Mouse (Mus musculus): ENCODE results near the gene Mybpc3. TPM values are rescaled to one million over a fixed set of nuclear protein-coding genes. Genes with fewer than 3 reads are reported as not detected.

The Mybpc3 gene
- total RNA-seq, 2 experiments from 2014 or later, result 0.22 to 0.31 TPM

DNA sequence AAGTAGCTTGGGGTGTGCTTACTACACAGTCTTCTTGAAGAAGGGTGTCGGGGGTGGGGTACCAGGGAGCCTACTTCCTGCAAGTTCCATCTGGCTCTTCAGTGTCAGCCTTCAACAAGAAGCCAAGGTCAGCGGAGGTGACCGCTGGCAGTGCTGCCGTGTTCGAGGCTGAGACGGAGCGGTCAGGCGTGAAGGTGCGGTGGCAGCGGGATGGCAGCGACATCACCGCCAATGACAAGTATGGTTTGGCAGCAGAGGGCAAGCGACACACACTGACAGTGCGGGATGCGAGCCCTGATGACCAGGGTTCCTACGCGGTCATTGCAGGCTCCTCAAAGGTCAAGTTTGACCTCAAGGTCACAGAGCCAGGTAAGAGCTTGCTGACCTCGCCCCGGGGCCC is 1.1 kb downstream of the Mybpc3 start:
- no peak for DNase-seq (ENCODE audit: low spot score in 2 of 2)

DNA sequence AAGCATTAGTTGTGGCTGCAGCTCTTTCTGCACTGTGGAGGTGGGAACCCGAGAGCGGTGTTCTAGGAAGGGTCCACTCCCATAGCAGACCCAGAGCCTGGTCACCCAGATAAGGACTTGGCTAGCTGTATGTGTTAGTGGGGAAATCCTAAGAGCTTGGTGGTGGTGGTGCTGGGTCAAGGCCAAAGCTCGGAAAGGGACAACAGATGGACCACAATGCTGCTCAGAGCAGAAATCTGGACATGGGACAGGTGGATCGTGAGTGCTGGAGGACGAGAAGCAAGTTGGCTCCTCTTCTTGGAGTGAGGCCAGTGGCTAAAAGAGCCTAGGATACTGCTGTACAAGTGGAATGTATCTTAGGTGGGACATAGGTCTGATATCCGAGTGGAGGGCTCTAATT is 1.6 kb downstream of the Mybpc3 start:
- no peak for DNase-seq (ENCODE audit: low spot score in 2 of 2)

DNA sequence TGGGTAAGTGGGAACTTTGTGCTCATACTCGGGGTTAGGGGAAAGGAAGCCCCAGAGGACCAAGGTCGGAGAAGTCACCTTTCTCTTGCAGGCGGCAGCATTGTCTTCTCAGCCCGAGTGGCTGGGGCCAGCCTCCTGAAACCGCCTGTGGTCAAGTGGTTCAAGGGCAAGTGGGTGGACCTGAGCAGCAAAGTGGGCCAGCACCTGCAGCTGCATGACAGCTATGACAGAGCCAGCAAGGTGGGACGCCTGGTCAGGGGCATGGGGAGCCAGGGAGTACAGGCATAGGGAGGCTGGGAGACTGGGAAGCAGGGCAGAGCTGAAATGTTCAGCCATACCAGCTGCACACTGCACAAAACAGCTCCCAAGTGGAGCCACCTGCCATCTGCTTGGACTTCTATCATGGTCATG is 2.3 kb downstream of the Mybpc3 start:
- DNase-seq (ENCODE audit: low spot score in 2 of 2), result no peak

DNA sequence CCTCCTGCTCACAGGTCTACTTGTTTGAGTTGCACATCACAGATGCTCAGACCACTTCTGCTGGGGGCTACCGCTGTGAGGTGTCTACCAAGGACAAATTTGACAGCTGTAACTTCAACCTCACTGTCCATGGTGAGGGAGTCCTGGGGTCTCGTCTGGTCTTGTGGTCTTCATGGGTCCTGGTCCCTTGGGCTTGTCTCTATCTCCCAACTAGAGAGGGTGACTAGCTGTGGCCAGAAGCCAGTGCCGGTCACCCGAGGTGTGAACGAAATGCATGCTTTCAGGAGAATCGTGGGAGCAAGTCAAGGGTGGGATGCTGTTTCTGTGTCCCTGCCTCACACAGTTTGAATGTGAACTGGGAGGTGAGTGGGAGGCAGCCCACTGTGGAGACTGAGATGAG is 3.1 kb downstream of the Mybpc3 start:
- no peak for DNase-seq (ENCODE audit: low spot score in 2 of 2)

DNA sequence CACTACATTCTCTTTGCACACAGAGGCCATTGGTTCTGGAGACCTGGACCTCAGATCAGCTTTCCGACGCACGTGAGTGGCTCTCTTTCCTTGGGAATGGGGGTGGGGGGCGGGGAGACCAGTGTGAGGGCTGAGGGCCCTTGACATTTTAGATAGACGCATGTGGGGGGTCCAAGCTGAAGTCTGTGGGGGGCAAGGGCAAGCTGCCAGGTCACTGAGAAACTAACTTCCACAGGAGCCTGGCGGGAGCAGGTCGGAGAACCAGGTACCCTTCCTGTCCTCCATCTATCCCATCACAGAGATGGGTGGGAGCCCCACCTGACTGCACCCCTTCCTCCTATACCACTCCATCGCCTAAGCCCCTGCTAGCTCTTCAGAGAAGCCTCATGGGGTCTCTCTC is 3.6 kb downstream of the Mybpc3 start:
- no peak for DNase-seq (ENCODE audit: low spot score in 2 of 2)

DNA sequence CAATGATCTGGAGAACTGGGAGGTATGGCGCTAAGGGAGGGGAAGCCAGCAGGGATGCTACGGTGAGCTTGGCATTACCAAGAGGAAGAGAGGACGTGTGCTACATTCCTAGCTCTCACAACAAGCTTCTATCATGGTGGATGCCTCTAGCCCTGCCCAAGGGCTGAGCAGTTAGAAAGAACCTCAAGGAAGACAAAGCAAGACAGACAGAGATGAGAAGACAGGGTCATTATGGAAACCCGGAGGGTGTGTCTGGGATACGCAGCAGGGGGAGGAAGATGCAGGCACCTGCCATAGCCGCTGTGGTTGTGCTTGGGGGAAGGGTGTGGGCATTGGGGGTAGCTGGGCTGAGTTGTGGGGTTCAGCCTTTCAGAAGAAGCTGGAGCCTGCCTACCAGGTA is 5.6 kb downstream of the Mybpc3 start:
- DNase-seq (ENCODE audit: low spot score in 2 of 2), result no peak

DNA sequence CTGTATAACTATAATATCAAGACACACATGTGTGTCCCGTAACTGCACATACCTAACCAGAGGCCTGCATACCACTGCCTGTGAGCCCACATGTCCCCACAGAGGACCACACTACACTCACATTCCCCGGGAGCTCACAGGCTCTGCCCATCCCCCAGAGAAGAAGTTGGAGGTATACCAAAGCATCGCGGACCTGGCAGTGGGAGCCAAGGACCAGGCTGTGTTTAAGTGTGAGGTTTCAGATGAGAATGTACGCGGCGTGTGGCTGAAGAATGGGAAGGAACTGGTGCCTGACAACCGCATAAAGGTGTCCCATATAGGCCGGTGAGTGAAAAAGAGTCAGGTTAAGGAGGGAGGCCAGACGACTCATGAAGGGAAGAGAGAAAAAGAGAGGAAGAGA is 7.2 kb downstream of the Mybpc3 start:
- no peak for DNase-seq (ENCODE audit: low spot score in 2 of 2)

DNA sequence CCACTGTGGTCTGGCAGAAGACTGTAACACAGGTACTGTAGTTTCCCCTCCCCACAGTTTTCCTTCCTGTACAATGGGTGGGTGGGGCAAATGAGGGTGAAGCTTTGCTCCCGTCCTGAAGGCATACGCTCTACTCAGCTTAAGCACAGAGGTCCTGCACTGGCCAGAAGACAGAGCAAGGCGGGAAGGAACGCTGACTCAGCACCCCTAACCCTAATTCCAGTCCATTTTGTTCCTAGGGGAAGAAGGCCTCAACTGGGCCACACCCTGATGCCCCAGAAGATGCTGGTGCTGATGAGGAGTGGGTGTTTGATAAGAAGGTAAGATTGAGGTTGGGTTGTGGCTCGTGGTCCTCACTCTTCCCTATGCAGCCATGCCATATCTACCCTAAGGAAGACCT is 10.8 kb downstream of the Mybpc3 start:
- DNase-seq (ENCODE audit: low spot score in 2 of 2), result no peak

DNA sequence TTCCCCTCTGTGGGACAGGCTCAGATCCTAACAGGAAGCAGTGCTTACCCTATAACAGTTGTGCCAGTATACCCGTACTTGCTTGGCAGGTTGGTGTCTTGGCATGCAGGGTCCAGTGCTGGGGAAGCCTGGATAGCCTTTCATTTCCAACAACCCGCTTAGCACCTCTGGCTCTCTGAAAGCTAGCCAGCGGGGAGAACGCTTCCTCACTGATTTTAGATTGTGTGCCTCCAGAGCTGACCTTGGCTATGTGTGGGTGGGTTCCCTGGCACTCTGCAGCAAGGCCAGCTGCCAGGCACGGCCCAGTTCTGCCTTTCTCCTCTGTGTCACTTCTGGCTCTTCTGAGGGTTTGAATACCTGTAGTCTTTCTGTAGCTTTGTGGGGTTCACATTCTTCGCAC is 12.2 kb downstream of the Mybpc3 start:
- no peak for DNase-seq (ENCODE audit: low spot score in 2 of 2)

DNA sequence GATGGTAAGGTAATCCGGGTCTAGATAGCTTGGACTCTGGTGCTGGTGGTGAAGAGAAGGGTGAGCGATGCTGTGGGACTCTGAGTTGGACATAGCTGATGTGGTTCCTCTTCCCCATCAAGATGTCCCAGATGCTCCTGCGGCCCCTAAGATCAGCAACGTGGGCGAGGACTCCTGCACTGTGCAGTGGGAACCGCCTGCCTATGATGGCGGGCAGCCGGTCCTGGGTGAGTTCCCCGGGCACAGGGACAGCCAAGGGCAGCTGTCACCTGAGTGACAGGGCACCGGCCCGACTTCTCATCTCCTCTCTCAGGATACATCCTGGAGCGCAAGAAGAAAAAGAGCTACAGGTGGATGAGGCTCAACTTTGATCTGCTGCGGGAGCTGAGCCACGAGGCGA is 13.3 kb downstream of the Mybpc3 start:
- no peak for DNase-seq (ENCODE audit: low spot score in 2 of 2)

DNA sequence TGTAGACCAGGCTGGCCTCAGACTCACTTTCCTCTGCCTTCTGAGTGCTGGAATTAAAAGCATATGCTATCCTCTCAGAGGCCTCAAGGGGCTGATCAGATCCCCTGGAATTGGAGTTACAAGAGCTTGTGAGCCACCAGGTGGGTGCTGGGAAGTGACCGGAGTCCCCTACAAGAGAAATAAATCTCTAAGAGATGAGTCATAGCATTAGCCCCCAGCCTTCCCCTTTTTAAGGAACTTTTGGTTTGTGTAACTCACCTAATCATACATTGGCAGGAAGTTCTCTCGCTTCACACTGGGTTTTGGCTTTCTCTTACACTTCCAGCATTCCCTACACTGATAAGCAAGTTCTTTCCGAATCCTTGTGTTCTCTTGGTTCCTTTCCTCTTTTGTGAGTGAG is 14.1 kb downstream of the Mybpc3 start:
- DNase-seq (ENCODE audit: low spot score in 2 of 2), result no peak

DNA sequence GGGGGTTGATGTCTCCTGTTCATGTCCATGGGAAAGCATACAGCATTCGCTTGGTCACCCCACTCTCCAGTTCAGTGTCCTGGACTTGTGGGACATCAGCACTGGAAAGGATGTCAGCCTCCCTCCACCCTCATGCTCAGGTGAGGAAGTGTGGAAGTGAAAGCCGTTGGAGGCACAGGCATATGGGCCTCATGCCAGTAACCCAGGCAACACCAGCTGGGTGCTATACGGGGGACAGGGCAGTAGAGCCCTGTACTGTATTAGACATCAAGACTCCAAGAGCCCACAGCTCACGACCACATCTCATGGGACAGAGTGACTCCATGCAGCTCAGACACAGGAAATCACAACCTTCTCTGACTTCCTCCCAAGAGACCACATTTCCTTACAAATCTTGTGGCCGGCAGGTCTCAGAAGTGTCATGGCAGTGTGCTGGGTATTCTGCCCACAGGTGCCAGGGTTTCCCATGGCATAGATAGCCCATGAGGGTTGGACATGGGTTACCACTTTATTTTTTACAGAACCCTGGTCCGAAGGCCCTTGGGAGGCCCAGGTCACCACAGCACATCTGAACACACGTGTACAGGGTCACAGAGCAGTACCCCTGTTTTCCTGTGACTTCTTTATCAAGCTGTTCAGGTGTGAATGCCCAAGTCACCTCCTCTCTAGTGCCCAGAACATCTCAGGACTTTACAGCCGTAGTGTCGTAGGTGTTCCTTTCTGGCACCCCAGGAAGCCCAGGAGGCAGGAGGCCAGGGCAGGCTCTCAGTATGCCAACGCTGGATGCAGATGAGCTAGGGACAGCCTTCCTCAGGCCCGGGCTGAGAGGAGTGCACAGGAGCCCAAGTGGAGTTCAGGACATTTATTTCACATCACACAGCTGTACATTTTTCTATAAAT is 18.8 kb downstream of the Mybpc3 start:
- DNase-seq (ENCODE audit: low spot score in 2 of 2), result no peak

DNA sequence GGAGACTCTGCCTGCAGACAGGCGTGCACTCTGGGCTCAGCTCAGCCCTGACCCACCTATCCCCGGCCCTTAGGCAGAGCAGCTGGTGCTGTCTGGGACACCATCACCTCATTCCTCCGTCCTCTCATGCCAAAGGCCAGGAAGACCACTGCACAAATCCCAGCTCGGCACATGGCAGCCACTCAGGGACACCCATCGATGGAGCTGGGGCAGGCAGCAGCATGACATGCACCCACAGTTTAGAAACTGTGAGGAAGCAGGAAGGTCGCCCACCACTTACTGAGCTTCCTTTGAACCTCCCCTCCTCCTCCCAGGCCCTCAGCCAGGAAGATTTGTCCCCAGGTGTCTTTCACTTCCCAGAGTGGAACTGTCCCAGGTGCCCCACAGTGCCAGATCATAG is 19.5 kb downstream of the Mybpc3 start:
- DNase-seq (ENCODE audit: low spot score in 2 of 2), result no peak

DNA sequence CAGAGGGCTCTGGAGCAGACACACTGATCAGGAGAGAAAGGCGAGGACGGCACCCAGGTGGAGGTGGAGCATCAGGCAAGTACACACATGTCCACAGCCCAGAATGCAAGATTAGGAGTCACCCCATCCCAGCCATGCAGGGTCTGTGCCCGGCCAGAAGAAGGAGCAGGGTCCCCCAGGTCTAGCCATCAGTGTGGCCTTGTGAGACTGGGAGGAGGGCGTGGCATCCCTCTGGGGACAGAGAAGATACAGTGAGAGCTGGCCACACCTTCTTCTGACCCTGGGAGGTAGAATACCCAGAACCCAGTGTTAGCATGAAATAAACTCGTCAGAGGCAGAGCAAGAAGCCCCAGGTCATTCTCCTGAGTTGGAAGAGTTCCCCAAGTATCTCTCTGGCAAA is 21.4 kb downstream of the Mybpc3 start:
- DNase-seq (ENCODE audit: low spot score in 2 of 2), result no peak

DNA sequence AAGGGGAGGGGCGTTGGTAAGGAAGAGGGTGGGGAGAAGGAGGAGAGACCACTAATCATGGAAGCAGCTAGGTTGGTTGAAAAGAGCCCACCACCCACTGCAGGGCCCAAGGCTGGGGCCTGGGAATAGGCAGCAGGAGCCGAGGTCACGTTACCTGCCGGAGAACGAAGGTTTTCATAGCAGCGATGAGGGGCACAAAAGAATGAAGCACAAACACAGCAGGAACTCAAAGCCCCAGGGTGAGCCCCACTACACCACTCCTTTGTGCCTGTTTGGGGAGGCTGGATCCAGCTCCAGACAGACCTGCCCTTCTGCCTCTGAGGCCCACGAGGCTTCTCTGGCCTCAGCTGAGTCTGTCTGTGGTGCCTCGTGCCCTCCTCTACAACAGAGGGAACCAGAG is 21.8 kb downstream of the Mybpc3 start:
- DNase-seq (ENCODE audit: low spot score in 2 of 2), result no peak

DNA sequence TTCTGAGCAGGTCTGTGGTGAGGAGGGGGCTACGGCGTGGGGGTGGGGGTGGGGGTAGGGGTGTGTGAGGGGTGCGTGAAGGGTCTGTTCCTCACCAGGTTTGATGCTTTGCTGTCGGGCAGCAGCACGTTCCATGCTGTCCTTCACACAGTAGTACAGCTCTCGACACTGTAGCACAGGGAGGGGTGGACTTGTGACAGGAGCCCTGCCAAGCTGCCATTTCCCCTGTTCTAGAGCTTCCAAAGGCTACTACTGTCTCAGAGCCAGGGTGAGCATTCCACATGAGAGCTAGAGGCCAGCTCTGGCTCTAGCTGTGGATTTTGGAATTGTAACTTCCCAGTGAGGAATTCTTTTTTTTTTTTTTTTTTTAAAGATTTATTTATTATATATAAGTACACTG is 25.0 kb downstream of the Mybpc3 start:
- no peak for DNase-seq (ENCODE audit: low spot score in 2 of 2)

DNA sequence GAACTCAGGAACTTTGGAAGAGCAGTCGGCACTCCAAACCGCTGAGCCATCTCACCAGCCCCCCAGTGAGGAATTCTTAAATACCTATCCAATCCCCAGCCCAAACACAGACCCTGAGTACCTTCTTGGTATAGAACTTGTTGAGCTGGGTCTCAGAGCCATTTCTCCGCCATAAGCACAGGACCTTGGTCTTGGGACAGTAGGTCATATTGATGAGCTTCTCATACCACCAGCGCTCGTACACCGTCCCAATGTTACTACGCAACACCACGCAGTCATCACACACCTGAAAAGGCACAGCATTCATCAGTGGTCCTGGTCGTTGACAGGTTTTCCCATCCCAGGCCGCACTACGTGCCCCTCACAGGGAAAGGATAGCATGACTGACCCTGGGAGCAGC is 25.5 kb downstream of the Mybpc3 start:
- no peak for DNase-seq (ENCODE audit: low spot score in 2 of 2)

DNA sequence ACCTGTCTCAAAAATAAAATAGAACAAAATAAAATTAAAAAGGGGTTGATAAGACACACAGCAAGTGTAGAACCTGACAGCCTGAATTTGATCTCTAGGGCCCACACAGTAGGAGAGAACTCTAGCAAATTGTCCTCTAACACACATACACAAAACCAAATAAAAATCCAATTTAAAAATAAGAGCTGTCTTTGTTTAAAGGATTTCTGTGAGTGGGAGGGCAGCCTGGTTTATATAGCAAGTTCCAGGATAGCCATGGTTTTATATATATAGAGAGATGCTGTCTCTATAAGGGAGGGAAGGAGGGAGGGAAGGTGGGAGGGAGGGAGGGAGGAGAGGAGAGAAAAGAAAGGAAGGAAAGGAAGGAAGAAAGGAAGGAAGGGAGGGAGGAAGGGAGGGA is 30.2 kb downstream of the Mybpc3 start:
- no peak for DNase-seq (ENCODE audit: low spot score in 2 of 2)

DNA sequence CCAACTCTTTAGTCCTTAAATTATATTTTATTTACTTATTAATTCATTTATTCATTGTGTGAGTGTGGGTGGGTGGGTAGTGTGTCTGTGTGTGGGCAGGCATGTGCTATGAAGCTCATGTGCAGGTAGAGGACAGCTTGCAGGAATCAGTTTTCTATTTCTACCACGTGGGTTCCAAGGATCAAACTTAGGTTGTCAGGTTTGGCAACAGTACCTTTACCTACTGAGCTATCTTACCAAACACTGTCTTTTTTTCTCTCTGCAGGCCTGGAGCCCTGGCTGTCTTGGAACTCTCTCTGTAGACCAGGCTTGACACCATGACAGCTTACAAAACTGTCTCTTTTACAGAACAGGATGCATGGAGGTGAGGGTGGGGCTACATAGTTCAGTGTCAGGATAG is 33.4 kb downstream of the Mybpc3 start:
- DNase-seq (ENCODE audit: low spot score in 2 of 2), result no peak

DNA sequence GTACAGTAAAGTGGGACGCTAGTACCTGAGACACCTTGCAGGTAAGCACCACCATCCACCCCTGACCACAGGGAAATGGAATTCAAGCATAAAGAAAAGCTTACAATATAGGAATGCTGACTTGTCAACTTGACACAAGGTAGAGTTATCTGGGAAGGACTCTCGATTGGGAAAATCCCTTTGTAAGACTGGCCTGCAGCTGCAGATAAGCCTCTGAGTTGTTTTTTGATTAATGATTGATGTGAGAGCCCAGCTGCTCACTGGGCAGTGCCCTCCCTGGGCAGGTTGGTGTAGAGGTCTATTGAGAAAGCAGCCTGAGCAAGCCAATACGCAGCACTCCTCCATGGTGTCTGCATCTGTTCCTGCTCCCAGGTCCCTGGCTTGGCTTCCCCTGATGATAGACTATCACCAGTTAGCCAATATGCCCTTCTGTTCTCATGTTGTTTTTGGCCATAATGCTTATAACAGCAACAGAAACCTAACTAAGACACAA is 35.0 kb downstream of the Mybpc3 start:
- DNase-seq (ENCODE audit: low spot score in 2 of 2), result no peak

DNA sequence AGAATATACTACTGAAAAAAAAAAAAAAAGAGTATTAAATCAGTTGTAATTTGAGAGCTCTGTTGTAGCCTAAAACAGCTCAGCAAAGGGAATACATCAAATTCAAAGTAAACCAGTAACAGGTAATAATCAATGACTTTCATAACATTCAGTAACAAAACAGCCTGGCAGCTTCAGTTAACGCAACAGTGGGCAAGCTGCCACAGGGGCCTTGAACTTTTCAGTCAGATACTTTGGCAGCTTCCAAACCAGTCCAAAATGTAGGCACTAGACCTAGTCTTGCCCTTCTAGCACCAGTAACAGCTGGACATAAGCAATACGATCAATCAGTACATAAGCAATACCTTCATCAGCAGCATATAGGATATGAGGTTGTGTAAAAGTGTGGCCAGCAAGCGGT is 36.1 kb downstream of the Mybpc3 start:
- no peak for DNase-seq (ENCODE audit: low spot score in 2 of 2)

DNA sequence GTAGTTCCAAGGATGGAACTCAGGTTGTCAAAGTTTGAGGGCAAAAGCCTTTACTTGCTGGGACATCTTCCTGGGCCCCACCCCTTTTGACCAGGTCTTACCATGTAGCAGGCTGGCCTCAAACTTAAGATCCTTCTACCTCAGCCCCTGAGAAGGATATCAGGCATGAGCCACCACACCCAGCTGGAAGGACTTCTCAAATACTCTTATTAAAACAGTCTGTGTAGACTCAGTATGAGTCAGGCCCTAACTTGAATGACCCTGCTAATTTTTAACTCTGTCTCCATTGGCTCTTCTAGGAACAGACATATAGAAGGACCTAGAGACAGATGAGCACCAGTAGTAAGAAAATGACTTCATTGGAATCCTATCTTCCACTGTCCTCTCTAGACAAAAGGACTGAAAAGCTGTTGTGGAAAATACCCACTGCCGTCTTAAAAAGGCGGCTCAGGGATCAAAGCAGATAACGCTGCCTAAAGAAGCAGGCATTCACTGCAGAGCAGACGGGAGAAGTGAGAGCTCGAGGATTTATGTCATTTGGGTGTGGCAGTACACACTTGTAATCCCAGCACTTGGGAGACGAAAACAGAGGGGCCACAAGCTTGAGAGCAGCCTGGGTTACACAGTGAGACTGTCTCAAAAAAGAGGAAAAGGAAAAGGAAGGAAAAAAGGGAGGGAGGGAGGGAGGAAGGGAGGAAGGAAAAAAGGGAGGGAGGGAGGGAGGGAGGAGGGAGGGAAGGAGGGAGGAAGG is 39.2 kb downstream of the Mybpc3 start:
- DNase-seq (ENCODE audit: low spot score in 2 of 2), result no peak

DNA sequence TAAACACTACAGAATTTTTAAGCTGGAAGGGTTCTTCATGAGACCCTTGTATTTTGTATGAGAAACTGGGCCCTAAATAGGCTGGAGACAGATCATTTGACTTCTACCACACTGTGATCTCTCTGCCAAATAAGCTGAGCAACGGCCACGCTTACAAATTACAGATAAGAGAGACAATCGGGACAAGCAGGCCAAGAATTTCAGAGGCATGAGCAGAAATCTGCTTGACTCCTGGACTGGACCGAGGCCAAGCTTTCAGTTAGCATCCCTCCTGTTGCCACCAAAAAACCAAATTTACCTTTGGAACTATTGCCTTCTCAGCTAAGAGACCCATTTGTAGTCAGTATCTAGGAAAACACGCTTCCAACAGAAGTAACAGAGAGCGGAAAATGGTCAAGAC is 42.6 kb downstream of the Mybpc3 start:
- DNase-seq (ENCODE audit: low spot score in 2 of 2), result no peak

All from gastrocnemius, postnatal 4 days (tissue).